Mouse (Mus musculus) liver, embryonic 14.5 days (tissue): ENCODE measurements around the gene Ppip5k2. TPM values are rescaled to one million over a fixed set of nuclear protein-coding genes. Genes with fewer than 3 reads are reported as not detected.

Experiments used
- ATAC-seq: fragments of 200-750 bp; cut with Nextera tagmentation; 2 replicates; pipeline ENCODE4 v1.8.0; 2017; ENCODE audit warnings: moderate number of reproducible peaks, mild to moderate bottlenecking, moderate library complexity; ENCODE audit not compliant: insufficient read depth
- DNase-seq, 3 experiments: peaks; one replicate each; pipeline ENCODE4 v3.0.0-alpha.2; 2012 to 2013; ENCODE audit warnings: low read depth in 3 of 3, low spot score in 3 of 3
- H3K27ac ChIP-seq: fragments of 300-500 bp; sonication (generic); 2 replicates; pipeline ENCODE4 v1.5.1; 2014; ENCODE audit warnings: moderate library complexity, mild to moderate bottlenecking, control low read depth, inconsistent platforms
- H3K27me3 ChIP-seq: fragments of 300-500 bp; sonication (generic); 2 replicates; pipeline ENCODE4 v1.6.1; 2014; ENCODE audit warnings: mild to moderate bottlenecking, low read length, moderate library complexity; ENCODE audit not compliant: control insufficient read depth, insufficient read depth
- H3K36me3 ChIP-seq: fragments of 300-500 bp; sonication (generic); replicated peaks from 2 replicates; pipeline ENCODE4 v1.6.1; 2014; ENCODE audit warnings: low read depth; ENCODE audit not compliant: control insufficient read depth, insufficient read depth
- H3K4me1 ChIP-seq, 2 experiments: fragments of 200-500 bp in 1 of 2; fragments of 300-500 bp in 1 of 2; sonication (generic) in 1 of 2; replicated peaks; 2 replicates each; pipeline ENCODE4 v1.6.1; 2012 to 2014; ENCODE audit warnings: antibody characterized with exemption in 1 of 2, inconsistent platforms in 1 of 2, low read length in 1 of 2; ENCODE audit not compliant: control insufficient read depth in 2 of 2, insufficient read depth in 2 of 2
- H3K4me2 ChIP-seq: fragments of 300-500 bp; sonication (generic); 2 replicates; pipeline ENCODE4 v1.6.1; 2014; ENCODE audit warnings: low read depth, mild to moderate bottlenecking, control low read depth, moderate library complexity
- H3K4me3 ChIP-seq, 2 experiments: fragments of 200-500 bp in 1 of 2; fragments of 300-500 bp in 1 of 2; sonication (generic) in 1 of 2; 2 replicates each; pipeline ENCODE4 v1.5.1; 2012 to 2014; ENCODE audit warnings: low read depth in 2 of 2, low read length in 2 of 2, mild to moderate bottlenecking in 2 of 2, control low read depth in 1 of 2, inconsistent platforms in 1 of 2, moderate library complexity in 1 of 2; ENCODE audit not compliant: insufficient read depth in 1 of 2
- H3K9ac ChIP-seq: fragments of 300-500 bp; sonication (generic); replicated peaks from 2 replicates; pipeline ENCODE4 v1.6.1; 2014; ENCODE audit warnings: mild to moderate bottlenecking, control low read depth, moderate library complexity
- H3K9me3 ChIP-seq: fragments of 300-500 bp; sonication (generic); 2 replicates; pipeline ENCODE4 v1.6.1; 2016; ENCODE audit warnings: low read length, mixed read lengths; ENCODE audit not compliant: control insufficient read depth
- CTCF ChIP-seq: IDR thresholded peaks from 2 replicates; pipeline ENCODE4 v1.5.1; 2016; ENCODE audit warnings: antibody characterized with exemption, low read depth, control low read depth
- EP300 ChIP-seq: IDR thresholded peaks from 2 replicates; pipeline ENCODE4 v1.6.1; 2016; ENCODE audit warnings: antibody characterized with exemption, low read depth
- WGBS: fragments of 180-500 bp; shearing (Covaris S2); extraction: QIAGEN DNeasy Blood & Tissue Kit; methylation state at CpG from one replicate; pipeline ENCODE4 v1.1.7; 2014; ENCODE audit not compliant: insufficient replicate concordance; 5-methylcytosine and 5-hydroxymethylcytosine counted together
- polyA plus RNA-seq, 2 experiments: library from polyadenylated mRNA; depleted of rRNA in 1 of 2; stranded (reverse) in 1 of 2; unstranded in 1 of 2; fragments of >200 nt; fragmentation: Nextera tagmentation in 1 of 2; extraction: Ambion mirVana in 1 of 2; gene quantifications; 2 replicates each; pipeline versions ENCODE4 v1.2.1 to v1.2.3; 2012 to 2014

The Ppip5k2 gene
- polyA plus RNA-seq, 2 experiments: 7.3 to 10.4 TPM

DNA sequence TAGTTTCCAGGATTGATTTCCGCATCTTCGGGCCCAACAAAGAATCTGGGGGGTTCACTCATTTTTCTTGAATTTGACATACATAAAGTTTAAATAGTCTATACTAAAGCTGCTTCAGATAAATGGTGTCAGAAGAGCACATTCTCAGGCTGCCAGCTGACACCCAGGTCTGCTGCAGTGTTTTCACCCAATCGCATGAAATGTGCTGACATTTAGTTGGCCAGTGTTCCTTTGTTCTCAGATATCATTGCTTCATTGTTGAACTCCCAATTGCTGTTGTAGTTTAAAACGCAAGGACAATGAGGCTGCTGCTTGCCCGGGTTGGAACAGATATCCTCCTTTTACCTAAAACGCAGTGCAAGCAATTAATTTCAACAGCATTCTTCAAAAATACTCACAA, 8.7 kb downstream of the Ppip5k2 start:
- H3K4me2 ChIP-seq: no peak overlapping the region
- WGBS: 82% methylated on average over 6 of the region's 6 CpGs
- no peak overlapping the region for H3K4me3 ChIP-seq
- H3K27me3 ChIP-seq: no peaks in the 10 kb centered on the region
- TF ChIP-seq CTCF (no peak), EP300 (no peak)
- H3K36me3 ChIP-seq: no peaks in the 10 kb centered on the region
- no peak for ATAC-seq
- no peaks in the 10 kb centered on the region for H3K9me3 ChIP-seq
- no peak overlapping the region for H3K9ac ChIP-seq
- peaks cover 0 to 4% of the 10 kb centered on the region in 2 experiments; a peak in 1 of 4 replicates for H3K4me1 ChIP-seq
- no peak for DNase-seq
- no peak overlapping the region for H3K27ac ChIP-seq

GRCm38 (mm10) chr1:97760598-97760997, 9.6 kb downstream of the Ppip5k2 start:
- TF ChIP-seq CTCF: no peak
- TF ChIP-seq EP300: no peak
- ATAC-seq (no peak), DNase-seq (no peak)
- Histone ChIP-seq H3K36me3 (no peaks in the 10 kb centered on the region), H3K27ac (no peak overlapping the region), H3K4me2 (no peak overlapping the region), H3K27me3 (no peaks in the 10 kb centered on the region), H3K9me3 (no peaks in the 10 kb centered on the region), H3K4me3 (no peak overlapping the region), H3K9ac (no peak overlapping the region), H3K4me1 (peaks cover 0 to 1% of the 10 kb centered on the region in 2 experiments; a peak in 1 of 4 replicates)
- WGBS: 73% methylated on average over 7 of the region's 7 CpGs

DNA sequence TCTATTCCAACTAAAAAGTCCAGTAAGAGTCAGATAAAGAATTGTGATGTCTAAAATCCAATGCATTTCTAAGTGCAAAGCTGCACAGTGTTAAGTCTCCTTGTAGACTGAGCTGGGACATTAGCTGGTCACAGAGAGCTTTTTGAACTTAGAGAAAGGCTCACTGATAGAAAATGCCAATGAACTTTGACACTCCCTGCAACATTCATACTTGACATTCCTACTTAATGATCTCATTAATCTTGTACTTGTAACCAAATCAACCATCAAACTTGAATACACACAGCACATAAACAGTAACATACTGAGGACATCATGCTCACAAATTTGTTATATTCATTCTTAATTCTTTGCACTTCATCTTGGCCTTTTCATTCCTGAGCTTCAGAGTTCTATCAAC, 10.4 kb downstream of the Ppip5k2 start:
- no peak overlapping the region for H3K4me2 ChIP-seq
- no peak for TF ChIP-seq CTCF
- no peak for TF ChIP-seq EP300
- DNase-seq (no peak), ATAC-seq (no peak)
- H3K27me3 ChIP-seq: no peaks in the 10 kb centered on the region
- no peaks in the 10 kb centered on the region; a peak in 1 of 4 replicates for H3K4me1 ChIP-seq
- H3K4me3 ChIP-seq: no peak overlapping the region
- no peak overlapping the region for H3K27ac ChIP-seq
- H3K36me3 ChIP-seq: no peaks in the 10 kb centered on the region; the same call in 1 of the 2 replicates
- no peaks in the 10 kb centered on the region for H3K9me3 ChIP-seq
- no peak overlapping the region for H3K9ac ChIP-seq

DNA sequence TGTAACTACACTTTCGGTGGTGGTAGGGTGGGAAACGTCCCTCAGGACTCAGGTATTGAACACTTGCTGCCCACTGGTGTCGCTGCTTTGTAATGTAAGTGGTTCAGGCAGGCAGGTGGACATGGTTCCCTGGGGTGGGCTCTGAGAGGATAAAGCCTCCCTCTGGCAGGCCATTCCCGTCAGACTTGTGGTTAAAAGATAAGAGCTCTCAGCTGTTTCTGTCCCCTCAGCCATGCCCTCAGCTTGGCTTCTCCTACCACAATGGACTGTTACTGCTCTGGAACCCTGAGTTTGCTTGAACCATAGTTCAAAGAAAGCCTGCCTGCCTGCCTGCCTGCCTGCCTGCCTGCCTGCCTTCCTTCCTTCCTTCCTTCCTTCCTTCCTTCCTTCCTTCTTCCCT, 15.8 kb downstream of the Ppip5k2 start:
- TF ChIP-seq CTCF: no peak
- no peak for TF ChIP-seq EP300
- Histone ChIP-seq H3K9ac (no peak overlapping the region), H3K4me2 (no peak overlapping the region), H3K27ac (no peak overlapping the region), H3K27me3 (no peaks in the 10 kb centered on the region), H3K4me3 (no peak overlapping the region), H3K36me3 (peaks cover 9% of the 10 kb centered on the region), H3K4me1 (peaks cover 0 to 3% of the 10 kb centered on the region in 2 experiments; a peak in 2 of 4 replicates), H3K9me3 (no peaks in the 10 kb centered on the region)
- 52% methylated on average over 4 of the region's 4 CpGs for WGBS
- DNase-seq (no peak), ATAC-seq (no peak)

- Histone ChIP-seq H3K9me3 (no peaks in the 10 kb centered on the region), H3K9ac (no peak overlapping the region), H3K4me2 (no peak overlapping the region), H3K27me3 (no peaks in the 10 kb centered on the region), H3K4me1 (peaks cover 0 to 3% of the 10 kb centered on the region in 2 experiments; a peak in 2 of 4 replicates), H3K27ac (no peak overlapping the region), H3K4me3 (no peak overlapping the region), H3K36me3 (peaks cover 9% of the 10 kb centered on the region)
- no peak for ATAC-seq
- no peak for DNase-seq
- no peak for TF ChIP-seq CTCF
- TF ChIP-seq EP300: no peak
These were observed 17.0 kb downstream of the Ppip5k2 start for GRCm38 (mm10) chr1:97753216-97753615.
